Mouse (Mus musculus) cerebellum, postnatal 14 days (tissue): ENCODE measurements around the gene Ugt1a8.
"Not testable (repeated sequence)": the region's sequence is repeated elsewhere in the genome, so short reads cannot be mapped to it uniquely, and the experiment has no call there.

Experiments
- DNase-seq, 2 experiments: peaks; one replicate each; pipeline ENCODE4 v3.0.0; 2021; ENCODE audit warnings: mixed read lengths in 2 of 2

The Ugt1a8 gene

GRCm38 (mm10) chr1:88195687-88196086 is 108.1 kb downstream of the Ugt1a8 start:
- no peak for DNase-seq

- DNase-seq, result no peak
Observed at GRCm38 (mm10) chr1:88197443-88197842, 109.8 kb downstream of the Ugt1a8 start.

GRCm38 (mm10) chr1:88199996-88200395 is 112.4 kb downstream of the Ugt1a8 start:
- peak; percentile 48 to 62 for DNase-seq

GRCm38 (mm10) chr1:88200456-88200855 is 112.8 kb downstream of the Ugt1a8 start, which contains the start of gene Ugt1a2:
Ugt1a2 (plus strand) TSS chr1:88200601.
- DNase-seq, result no peak

- peak; percentile 86 to 91 for DNase-seq
Observed at GRCm38 (mm10) chr1:88205294-88205922, 117.8 kb downstream of the Ugt1a8 start, which contains the start of gene Dnajb3. Dnajb3 (minus strand) TSS chr1:88205782.

- no peak for DNase-seq
Observed at GRCm38 (mm10) chr1:88206843-88207479, 119.3 kb downstream of the Ugt1a8 start.

GRCm38 (mm10) chr1:88211812-88212211 is 124.2 kb downstream of the Ugt1a8 start, which contains the start of gene Ugt1a1:
Ugt1a1 (plus strand) TSS chr1:88211959.
- DNase-seq, result no peak

- no peak for DNase-seq
Observed at GRCm38 (mm10) chr1:88212341-88213045, 124.9 kb downstream of the Ugt1a8 start.

- DNase-seq, result no peak
Observed at GRCm38 (mm10) chr1:88213061-88213460, 125.4 kb downstream of the Ugt1a8 start.

- DNase-seq, result no peak
Observed at GRCm38 (mm10) chr1:88213766-88214461, 126.3 kb downstream of the Ugt1a8 start.

- DNase-seq, result no peak
Observed at GRCm38 (mm10) chr1:88214462-88214952, 126.9 kb downstream of the Ugt1a8 start.

GRCm38 (mm10) chr1:88215466-88216380 is 128.1 kb downstream of the Ugt1a8 start:
- DNase-seq, result no peak

GRCm38 (mm10) chr1:88216551-88216950 is 128.9 kb downstream of the Ugt1a8 start:
- no peak for DNase-seq

GRCm38 (mm10) chr1:88217144-88217543 is 129.5 kb downstream of the Ugt1a8 start:
- DNase-seq, result no peak

GRCm38 (mm10) chr1:88217576-88217975 is 130.0 kb downstream of the Ugt1a8 start:
- DNase-seq, result no peak

GRCm38 (mm10) chr1:88218051-88218450 is 130.4 kb downstream of the Ugt1a8 start:
- no peak for DNase-seq

- no peak for DNase-seq
Observed at GRCm38 (mm10) chr1:88218591-88218990, 131.0 kb downstream of the Ugt1a8 start.

- DNase-seq, result no peak
Observed at GRCm38 (mm10) chr1:88219054-88219453, 131.4 kb downstream of the Ugt1a8 start.

- DNase-seq, result no peak
Observed at GRCm38 (mm10) chr1:88220336-88220735, 132.7 kb downstream of the Ugt1a8 start.

- DNase-seq, result no peak
Observed at GRCm38 (mm10) chr1:88222216-88222615, 134.6 kb downstream of the Ugt1a8 start.

GRCm38 (mm10) chr1:88223011-88223515 is 135.4 kb downstream of the Ugt1a8 start:
- not testable (repeated sequence) for DNase-seq

- no peak for DNase-seq
Observed at GRCm38 (mm10) chr1:88223591-88223990, 136.0 kb downstream of the Ugt1a8 start.
